Mouse (Mus musculus) spleen, adult 18-20 months (tissue): Measurements from ENCODE around the gene Tceanc2.

Experiments used
- DNase-seq, 2 experiments: peaks; one replicate each; pipeline ENCODE4 v3.0.0; 2022; ENCODE audit warnings: mixed read lengths in 2 of 2

Tceanc2 gene

GRCm38 (mm10) chr4:107178182-107178829 is 610 bp downstream of the Tceanc2 start, which contains the start of gene Tmem59:
TSS of gene Tmem59 (plus strand) at chr4:107178399.
- peak; percentile 93 to 97 for DNase-seq

- no peak for DNase-seq
These were observed 1.4 kb downstream of the Tceanc2 start for GRCm38 (mm10) chr4:107177506-107177905.

- DNase-seq = no peak
These were observed 11.1 kb downstream of the Tceanc2 start for GRCm38 (mm10) chr4:107167798-107168197.

GRCm38 (mm10) chr4:107166700-107167099 is 12.2 kb downstream of the Tceanc2 start:
- no peak for DNase-seq

DNA sequence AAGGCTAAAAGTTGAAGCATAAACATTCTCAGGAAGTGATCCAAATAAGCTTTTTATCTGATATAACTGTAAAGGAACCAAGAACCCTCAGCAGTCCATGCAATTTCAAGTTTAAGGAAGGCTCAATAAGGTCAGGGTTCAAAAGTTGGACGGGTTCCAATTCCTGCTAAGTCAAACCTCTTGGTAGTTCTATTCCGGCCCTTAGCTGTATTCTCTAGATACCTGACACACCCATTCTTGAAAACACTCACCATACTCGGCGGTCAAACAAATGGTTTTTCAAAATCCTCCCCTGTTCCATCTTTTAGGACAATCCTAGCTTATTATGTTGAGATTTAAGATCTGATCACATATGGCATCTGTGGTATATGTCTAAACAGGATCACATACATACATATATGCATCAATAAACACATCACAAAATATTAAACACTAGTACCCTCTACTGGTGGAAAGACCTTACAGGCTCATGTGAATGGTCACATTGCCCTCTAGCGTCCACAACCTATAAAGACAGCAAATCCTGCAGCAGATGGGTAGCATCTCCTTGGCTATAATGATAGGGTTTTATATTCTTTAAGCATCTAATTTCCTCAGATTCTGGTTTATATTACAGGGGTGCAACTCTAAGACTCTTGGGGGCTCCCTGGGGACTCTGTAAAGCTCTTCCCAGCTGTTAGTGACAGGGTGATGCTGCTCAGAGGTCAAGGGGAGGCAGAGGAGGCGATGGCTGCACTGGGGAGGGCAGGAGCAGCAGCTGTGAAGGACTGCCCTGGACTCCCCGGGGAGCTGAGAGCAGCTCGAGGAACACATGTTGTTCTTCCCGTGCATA is 14.9 kb downstream of the Tceanc2 start:
- DNase-seq = peak; percentile 7 to 51

DNA sequence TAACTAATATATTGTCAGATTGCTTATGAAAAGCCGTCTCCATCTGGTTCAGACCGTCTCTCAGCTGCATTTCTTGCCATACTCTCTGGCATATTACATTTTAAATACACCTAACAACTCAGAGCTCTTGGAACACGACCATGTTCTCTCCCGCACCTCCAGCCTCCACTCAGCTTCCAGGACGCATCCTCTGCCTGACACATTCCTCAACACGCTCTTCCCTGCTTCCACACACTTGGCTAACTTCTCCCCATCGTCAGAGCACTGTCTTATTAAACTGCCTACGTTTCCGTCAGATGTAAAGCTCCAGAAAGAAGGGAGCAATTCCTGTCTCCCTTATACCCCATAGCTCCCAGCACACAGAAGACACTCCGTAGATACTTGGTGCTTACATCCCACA is 15.6 kb downstream of the Tceanc2 start:
- DNase-seq = no peak

GRCm38 (mm10) chr4:107160181-107160580 is 18.7 kb downstream of the Tceanc2 start:
- no peak for DNase-seq

- no peak for DNase-seq
These were observed 19.6 kb downstream of the Tceanc2 start for GRCm38 (mm10) chr4:107159166-107159773.

- DNase-seq = no peak
These were observed 21.9 kb downstream of the Tceanc2 start for GRCm38 (mm10) chr4:107156983-107157401.

DNA sequence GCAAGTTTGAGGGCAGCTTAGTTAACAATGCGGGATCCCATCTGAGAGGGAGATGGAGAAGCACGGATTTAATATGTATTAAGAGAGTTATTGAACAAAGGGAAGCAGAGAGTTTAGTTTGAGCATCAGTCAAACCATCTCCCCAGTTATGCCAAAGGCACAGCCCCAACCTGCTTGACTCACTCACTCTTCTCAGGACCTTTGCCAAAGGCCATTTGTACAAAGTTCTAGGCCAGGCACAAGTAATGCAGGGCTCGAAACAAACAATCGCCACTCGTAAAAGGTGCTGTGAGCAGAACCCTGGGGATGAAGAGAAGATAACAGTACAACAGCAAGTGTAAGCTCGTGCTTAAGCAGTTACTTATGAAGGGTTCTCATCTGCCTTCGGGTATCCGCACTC is 26.3 kb downstream of the Tceanc2 start:
- no peak for DNase-seq

DNA sequence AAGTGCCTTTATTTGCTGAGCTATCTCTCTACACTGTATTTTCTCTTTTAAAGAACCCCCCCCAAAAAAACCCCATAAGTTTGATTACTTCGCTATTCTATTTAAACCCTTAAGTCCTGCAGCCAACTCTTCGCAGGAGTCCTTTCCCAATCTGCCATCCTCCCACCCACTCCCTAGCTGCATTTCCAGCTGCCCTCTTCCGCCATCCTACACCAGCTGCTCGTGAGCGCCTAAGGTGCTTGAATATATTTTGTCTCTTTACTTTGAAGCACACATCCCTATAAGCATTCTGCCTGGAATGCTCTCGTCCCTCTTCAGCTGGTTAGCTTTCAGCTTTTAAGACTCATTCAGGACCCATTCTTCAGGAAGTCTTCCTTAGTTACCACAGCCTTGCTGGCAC is 27.9 kb downstream of the Tceanc2 start:
- DNase-seq = no peak

DNA sequence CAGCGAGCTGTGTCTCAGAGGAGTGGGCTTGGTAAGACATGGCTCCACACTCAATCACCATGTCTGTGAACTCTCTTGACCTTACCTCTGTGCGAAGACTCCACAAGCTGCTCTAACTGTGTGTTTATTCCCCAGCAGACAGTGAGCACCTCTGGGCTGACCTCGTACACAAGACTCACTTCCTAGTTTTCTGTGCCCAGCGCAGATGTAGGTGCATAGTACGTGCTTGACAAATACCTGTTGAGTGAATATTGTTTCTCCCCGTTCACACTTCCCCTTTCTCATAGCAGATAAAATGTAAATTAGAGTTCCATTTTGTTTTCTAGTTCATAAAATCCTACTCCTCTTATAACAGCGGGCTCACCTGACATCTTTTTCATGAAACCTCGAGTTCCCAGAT is 35.4 kb downstream of the Tceanc2 start:
- no peak for DNase-seq

DNA sequence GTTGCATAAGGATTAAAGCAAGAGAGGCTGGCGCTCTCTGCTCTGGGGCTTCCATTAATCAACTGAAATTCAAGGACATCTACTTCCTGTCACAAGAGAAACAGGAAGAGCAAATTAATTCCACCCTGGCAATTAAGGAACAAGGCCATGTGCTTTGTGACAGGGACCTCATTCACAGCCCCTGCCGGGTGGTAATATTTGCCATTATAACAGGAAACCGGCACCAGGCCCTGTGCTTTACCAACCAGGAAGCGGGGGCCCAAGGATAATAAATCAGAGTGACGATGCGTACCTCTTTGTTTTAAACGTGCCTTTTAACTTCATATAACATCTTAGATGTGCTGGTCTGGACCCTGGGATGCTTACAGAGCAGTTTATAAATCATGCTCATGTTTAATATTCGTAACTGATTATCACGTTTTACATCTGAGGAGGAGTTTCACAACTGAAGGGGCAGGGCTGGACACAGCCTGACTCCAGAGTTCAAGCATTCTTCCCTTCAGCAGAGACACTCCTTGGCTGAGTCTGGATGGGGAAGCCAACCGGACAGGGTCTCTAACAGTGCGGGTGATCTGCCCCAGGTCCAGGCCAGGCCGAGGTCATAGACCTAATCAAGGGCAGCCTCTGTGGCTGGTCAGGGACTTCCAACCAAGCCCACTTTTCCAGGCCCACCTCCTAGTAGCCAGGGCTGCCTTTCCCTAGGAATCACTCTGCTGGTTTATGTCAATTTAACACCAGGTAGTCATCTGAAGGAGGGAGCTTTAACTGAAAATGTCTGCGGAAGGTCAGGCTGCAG is 38.9 kb downstream of the Tceanc2 start:
- no peak for DNase-seq

DNA sequence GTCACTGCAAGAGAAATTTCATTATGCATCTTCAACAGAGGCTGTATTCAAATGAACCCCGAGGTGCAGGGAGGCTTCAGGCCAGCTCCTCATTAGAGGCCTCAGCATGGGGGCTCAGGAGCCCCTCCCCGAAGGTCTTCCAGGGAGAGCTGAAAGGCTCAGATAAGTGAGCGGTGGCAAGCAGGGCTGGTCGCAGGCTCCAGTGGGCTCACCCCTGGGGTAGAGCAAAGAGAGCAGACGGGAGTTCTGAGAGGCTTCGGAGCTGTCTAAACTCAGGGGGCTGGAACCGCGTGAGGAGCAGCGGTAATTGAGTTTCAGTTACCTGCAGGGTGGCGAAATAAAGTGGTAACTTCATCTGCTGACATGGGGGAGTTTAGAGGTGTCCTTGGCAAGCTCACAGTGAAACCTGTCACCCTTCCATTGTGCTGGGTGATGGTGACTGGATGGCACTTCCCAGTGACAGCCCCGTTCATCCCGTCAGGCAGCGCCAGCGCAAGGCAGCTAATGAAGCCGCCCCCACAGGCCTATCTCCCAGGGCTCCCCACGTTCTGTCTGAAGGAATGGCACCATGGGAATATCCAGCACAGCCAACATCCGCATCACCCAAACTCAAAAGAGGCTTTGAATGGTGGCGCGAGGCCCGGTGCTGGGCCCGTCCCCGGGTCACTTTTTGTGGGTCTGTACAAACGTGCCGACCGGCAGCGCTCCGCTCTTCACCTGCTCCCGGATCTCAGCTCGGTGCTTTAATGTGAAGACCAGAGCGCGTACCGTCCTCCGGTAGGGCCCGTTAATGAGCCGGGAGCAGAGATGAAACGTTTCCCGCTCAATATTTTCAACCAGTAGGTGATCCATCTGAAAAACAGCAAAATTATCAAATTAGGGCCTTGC is 39.7 kb downstream of the Tceanc2 start:
- no peak for DNase-seq

GRCm38 (mm10) chr4:107136531-107136930 is 42.4 kb downstream of the Tceanc2 start:
- DNase-seq = no peak

- no peak for DNase-seq
These were observed 43.3 kb downstream of the Tceanc2 start for GRCm38 (mm10) chr4:107135663-107136062.

DNA sequence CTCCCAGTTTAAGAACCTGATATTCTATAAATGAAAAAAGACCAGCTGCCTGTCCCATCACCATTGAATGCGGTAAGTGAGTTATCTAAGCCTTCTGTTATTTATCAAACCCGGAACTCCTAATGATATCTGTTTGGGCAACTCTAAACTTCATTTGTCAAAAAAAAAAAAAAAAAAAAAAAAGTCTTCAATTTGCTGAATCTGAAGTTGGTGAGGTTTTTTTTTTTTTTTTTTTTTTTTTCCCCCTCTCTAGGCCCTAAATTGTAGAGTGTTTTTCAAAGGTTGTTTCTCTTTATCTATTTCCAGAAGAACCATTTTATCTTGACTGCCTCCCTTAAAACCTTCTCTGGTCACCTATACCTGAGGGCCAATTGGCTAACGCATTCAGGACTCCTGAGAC is 44.0 kb downstream of the Tceanc2 start:
- DNase-seq = no peak

DNA sequence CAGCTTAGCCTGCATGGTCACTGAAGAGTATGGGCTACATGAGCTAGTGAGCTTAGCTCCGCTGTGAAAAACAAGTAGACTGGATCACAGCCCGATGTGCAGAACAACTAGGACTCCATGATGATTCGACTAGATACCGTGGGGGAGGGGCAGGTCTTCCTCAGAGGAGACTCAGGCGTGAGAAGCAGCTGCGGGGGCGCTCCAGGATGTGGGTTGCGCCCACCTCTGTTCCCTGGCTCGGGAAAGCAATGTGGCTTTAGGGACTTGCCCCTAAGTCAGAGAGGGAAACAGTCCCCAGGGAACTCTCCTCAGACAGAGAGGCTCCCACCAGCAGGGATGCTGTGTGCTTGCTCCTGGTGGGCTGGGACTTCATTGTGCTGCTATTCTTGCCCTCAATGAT is 48.4 kb downstream of the Tceanc2 start:
- no peak for DNase-seq

DNA sequence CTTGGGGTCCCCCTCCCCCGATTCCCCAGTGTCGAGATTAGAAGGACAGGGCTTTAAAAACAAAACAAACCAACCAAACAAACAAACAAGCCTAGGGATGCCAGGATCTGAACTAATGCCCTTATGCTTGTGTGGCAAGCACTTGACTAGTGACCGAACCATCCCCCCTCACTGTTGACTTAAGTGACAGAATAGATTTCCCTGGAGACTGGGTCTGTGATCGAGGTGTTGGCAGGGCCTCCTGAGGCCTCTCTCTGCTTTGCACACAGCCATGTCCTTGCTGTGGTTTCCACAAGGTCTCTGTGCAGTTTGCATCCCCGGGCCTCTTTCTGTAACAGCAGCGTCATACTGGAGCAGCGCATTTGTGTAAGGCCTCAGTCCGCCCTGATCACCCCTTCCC is 49.5 kb downstream of the Tceanc2 start:
- no peak for DNase-seq

DNA sequence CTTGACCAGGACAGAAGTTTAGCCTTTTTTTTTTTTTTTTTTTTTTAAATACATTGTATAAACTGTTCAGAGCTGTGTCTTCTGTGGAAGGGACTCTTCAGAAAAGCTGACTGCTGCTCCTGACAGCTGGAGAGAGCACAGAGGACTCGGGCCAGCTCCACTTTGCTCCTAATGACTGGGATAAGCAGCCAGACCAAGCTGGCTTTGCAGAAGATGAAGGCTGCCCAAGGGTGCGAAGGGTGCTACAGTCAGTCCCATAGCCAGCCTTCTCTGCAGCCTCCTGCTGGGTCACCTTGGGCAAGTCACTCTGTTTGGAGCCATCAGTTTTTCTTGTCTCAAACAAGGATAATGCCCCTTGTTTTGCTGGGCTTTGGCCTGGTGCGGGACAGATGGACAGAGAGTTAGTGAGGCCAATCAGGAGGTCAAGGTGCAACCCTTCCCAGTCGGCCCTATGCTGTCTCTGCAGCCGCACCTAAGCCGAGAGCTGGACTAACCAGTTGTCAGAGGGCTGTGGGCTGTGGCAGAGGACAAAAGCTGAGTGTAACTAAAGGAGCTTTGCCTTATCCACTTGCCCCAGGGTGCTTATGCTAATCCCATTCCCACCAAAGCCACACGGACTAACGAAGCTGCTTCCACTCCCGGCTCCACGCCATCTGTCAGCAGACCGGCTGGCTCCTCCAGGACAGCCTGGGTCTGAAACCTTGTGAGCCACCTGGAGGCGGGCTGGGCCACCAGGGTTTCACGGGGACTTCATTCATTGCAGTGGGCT is 50.8 kb downstream of the Tceanc2 start:
- no peak for DNase-seq

DNA sequence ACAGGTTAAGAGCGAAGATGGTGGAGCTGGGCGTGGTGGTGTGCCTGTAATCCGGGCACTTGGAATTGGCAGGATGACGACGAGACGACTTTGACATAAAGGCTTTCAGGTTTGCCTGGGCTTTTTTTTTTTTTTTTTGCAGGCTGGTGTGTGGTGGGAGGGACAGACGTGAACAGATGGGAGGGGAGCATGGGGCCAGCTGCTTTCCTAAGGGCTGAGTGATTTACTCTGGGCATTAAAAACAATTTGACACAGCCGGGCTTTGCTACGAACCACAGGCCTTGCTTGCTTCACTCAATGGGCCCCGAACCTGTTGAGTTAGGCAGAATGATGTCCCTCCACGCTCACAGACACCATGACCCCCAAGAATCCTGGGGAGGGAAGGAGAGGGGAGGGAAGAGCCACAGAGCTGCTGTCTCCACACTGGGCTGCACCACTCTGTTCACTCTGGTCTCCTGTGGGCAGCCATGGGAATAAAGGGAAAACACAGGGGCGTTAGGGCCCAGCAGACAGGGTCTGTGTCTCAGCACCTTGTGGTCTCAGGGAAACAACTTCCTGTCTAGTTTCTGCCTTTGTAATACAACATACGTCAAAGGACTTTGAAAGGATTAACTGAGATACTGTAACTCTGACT is 51.9 kb downstream of the Tceanc2 start:
- no peak for DNase-seq
